Mouse (Mus musculus) gastrocnemius, postnatal 25 days (tissue): ENCODE measurements around the gene Rnf224. TPM values are rescaled to one million over a fixed set of nuclear protein-coding genes. Genes with fewer than 3 reads are reported as not detected.
A peak's percentile ranks its signal among the peaks of the same experiment; 100 is the strongest.
"Not testable (repeated sequence)": the region's sequence is repeated elsewhere in the genome, so short reads cannot be mapped to it uniquely, and the experiment has no call there.

Experiments used
- DNase-seq: peaks from one replicate; pipeline ENCODE4 v3.0.0; 2022
- long read RNA-seq, 2 experiments: library from polyadenylated mRNA; stranded (forward); transcript quantifications; one replicate each; pipeline ENCODE4 v2.0.0; 2021
- total RNA-seq, 2 experiments: library from RNA; stranded (reverse); gene quantifications; 1 replicate in 1 of 2; 2 replicates in 1 of 2; pipeline ENCODE4 v1.2.3; 2021

Gene Rnf224
- not detected for total RNA-seq
- long read RNA-seq, experiment 1 = 0 reads
- long read RNA-seq, experiment 2 = 0 reads

GRCm38 (mm10) chr2:25236614-25237013 lies at the start of gene Rnf224:
Gene Rnf224, minus strand, starts transcription at chr2:25236787.
- no peak for DNase-seq

GRCm38 (mm10) chr2:25286314-25286713 lies 49.7 kb upstream of the Rnf224 start:
- DNase-seq = no peak

- no peak for DNase-seq
Measured at GRCm38 (mm10) chr2:25285551-25285950, 49.0 kb upstream of the Rnf224 start.

- DNase-seq = peak; percentile 38
Measured at GRCm38 (mm10) chr2:25278928-25279882, 42.6 kb upstream of the Rnf224 start.

GRCm38 (mm10) chr2:25273010-25273409 lies 36.4 kb upstream of the Rnf224 start:
- DNase-seq = no peak

- DNase-seq = no peak
Measured at GRCm38 (mm10) chr2:25272515-25272914, 35.9 kb upstream of the Rnf224 start.

- peak; percentile 95 for DNase-seq
Measured at GRCm38 (mm10) chr2:25271827-25272511, 35.4 kb upstream of the Rnf224 start, which contains the start of the genes Ssna1 and Anapc2. Gene Ssna1, minus strand, starts transcription at chr2:25272438. Gene Anapc2, plus strand, starts transcription at chr2:25272478.

- no peak for DNase-seq
Measured at GRCm38 (mm10) chr2:25267746-25268309, 31.2 kb upstream of the Rnf224 start.

GRCm38 (mm10) chr2:25267241-25267640 lies 30.7 kb upstream of the Rnf224 start:
- DNase-seq = no peak

- DNase-seq = peak; percentile 40
Measured at GRCm38 (mm10) chr2:25266720-25267119, 30.1 kb upstream of the Rnf224 start.

- DNase-seq = peak; percentile 16
Measured at GRCm38 (mm10) chr2:25265897-25266656, 29.5 kb upstream of the Rnf224 start.

GRCm38 (mm10) chr2:25264851-25265250 lies 28.3 kb upstream of the Rnf224 start:
- no peak for DNase-seq

- DNase-seq = no peak
Measured at GRCm38 (mm10) chr2:25264286-25264660, 27.7 kb upstream of the Rnf224 start.

GRCm38 (mm10) chr2:25263623-25264285 lies 27.2 kb upstream of the Rnf224 start:
- DNase-seq = no peak

GRCm38 (mm10) chr2:25262795-25263622 lies 26.4 kb upstream of the Rnf224 start:
- peak; percentile 22 for DNase-seq

- DNase-seq = peak; percentile 95
Measured at GRCm38 (mm10) chr2:25262291-25262767, 25.7 kb upstream of the Rnf224 start, which contains the start of gene Tprn. Gene Tprn, plus strand, starts transcription at chr2:25262618.

- no peak for DNase-seq
Measured at GRCm38 (mm10) chr2:25261870-25262269, 25.3 kb upstream of the Rnf224 start.

GRCm38 (mm10) chr2:25258887-25259286 lies 22.3 kb upstream of the Rnf224 start:
- DNase-seq = no peak

GRCm38 (mm10) chr2:25257250-25257649 lies 20.7 kb upstream of the Rnf224 start:
- not testable (repeated sequence) for DNase-seq
